Comparison of ENCODE assay signal across 21 mouse cellular contexts in genomic region chr5:72863166-72863565, GRCm38 (mm10). TPM values are rescaled to one million over a fixed set of nuclear protein-coding genes. Genes with fewer than 3 reads are reported as not detected.
DNase-seq lines count a peak whose midpoint lies in the region; ATAC-seq and TF ChIP-seq lines count a peak whose summit lies in the region.
"Had no signal": no experiment of that assay in that cellular context is flagged by ENCODE, and none has a peak within 500 bp of the region (broad histone marks: within the 10 kb centered on the region; RNA-seq: fewer than 3 reads in every experiment).

No protein-coding gene starts in this region.

- H3K27ac ChIP-seq in testis, adult 2 months (ENCODE audit: control insufficient read depth, insufficient read depth, low read depth, low read length) = no peak overlapping the region
- H3K27ac ChIP-seq: embryonic facial prominence, embryonic 13.5 days; gastrocnemius, adult 2 months; hindbrain, embryonic 13.5 days; limb, embryonic 10.5 days; neural tube, embryonic 15.5 days had no signal

- H3K36me3 ChIP-seq in testis, adult 2 months (ENCODE audit: control insufficient read depth, insufficient read depth, low read length) = no peaks in the 10 kb centered on the region
- H3K36me3 ChIP-seq: embryonic facial prominence, embryonic 13.5 days; hindbrain, embryonic 13.5 days; limb, embryonic 10.5 days; neural tube, embryonic 15.5 days had no signal

- peaks cover 11% of the 10 kb centered on the region for H3K4me1 ChIP-seq in testis, adult 2 months (ENCODE audit: control insufficient read depth, insufficient read depth, low read length)

- peak; percentile 28; the same call in 1 of the 2 replicates for ATAC-seq in megakaryocyte, adult 5-6 weeks (ENCODE audit: poor library complexity, severe bottlenecking)

- DNase-seq in testis, postnatal 10 days (ENCODE audit: low spot score) = no peak
- peak; percentile 49 for DNase-seq in thymus, postnatal 0 days (ENCODE audit: low spot score)
- no peak for DNase-seq in right cerebral cortex, adult 18-20 months
- DNase-seq in B cell, adult 2 months = no peak
- DNase-seq in ovary, postnatal 36 days (ENCODE audit: low spot score) = no peak
- DNase-seq: adrenal gland, postnatal 25 days; cerebellum, adult 11-12 months; cerebellum, postnatal 14 days; gastrocnemius, adult 2 months; kidney, adult 9 months; kidney, postnatal 25 days; lung, adult 2 months; lung, postnatal 36 days; midbrain, embryonic 14.5 days; right cerebral cortex, postnatal 25 days had no signal

- peak overlapping the region; percentile 23; the same call in 1 of the 2 replicates for H3K4me3 ChIP-seq in testis, adult 2 months (ENCODE audit: control insufficient read depth, low read depth, low read length)
- H3K4me3 ChIP-seq: embryonic facial prominence, embryonic 13.5 days; gastrocnemius, adult 2 months; hindbrain, embryonic 13.5 days; limb, embryonic 10.5 days; neural tube, embryonic 15.5 days had no signal

- no peaks in the 10 kb centered on the region for H3K27me3 ChIP-seq in testis, adult 2 months (ENCODE audit: control insufficient read depth, insufficient read depth, low read length)

- no peak for TF ChIP-seq CTCF in testis, adult 2 months (IDR thresholded peaks at IDR 0.05; ENCODE audit: control insufficient read depth, insufficient read depth, insufficient replicate concordance, low read depth, low read length)

- no peak for TF ChIP-seq POLR2A in testis, adult 2 months (IDR thresholded peaks at IDR 0.05; ENCODE audit: control insufficient read depth, low read depth, low read length)

RNA-seq across cellular contexts. Expression of gene Tec, which starts 5.1 kb away (rescaled TPM):
- polyA plus RNA-seq in testis, adult 2 months (2012; rRNA removed) = 0.77 and 0.88 TPM in 2 replicates
- 33.4 and 38.9 TPM in 2 replicates for total RNA-seq in megakaryocyte, adult 5-6 weeks (2015)
- 56.6 and 64.5 TPM in 2 replicates for total RNA-seq in megakaryocyte, adult 5-6 weeks (2017)
- polyA plus RNA-seq in thymus, postnatal 0 days (2015; fragmentation: Nextera tagmentation; extraction: Ambion mirVana) = 25.2 and 25.8 TPM in 2 replicates

RNA-seq across cellular contexts. Expression of gene Slain2, which starts 50.9 kb away (rescaled TPM):
- 173 and 180 TPM in 2 replicates for polyA plus RNA-seq in testis, adult 2 months (2012; rRNA removed)
- 61.0 and 75.2 TPM in 2 replicates for total RNA-seq in megakaryocyte, adult 5-6 weeks (2015)
- 70.6 and 73.8 TPM in 2 replicates for total RNA-seq in megakaryocyte, adult 5-6 weeks (2017)
- polyA plus RNA-seq in thymus, postnatal 0 days (2015; fragmentation: Nextera tagmentation; extraction: Ambion mirVana) = 10.8 and 11.8 TPM in 2 replicates

Comparison
In these comparisons a context has a peak if more than half of its experiments do, and no peak if none do; other contexts are left out.
1. RNA of gene Tec, which starts 5.1 kb away (polyA plus RNA-seq): 25.2 to 25.8 TPM in thymus, postnatal 0 days; 0.77 to 0.88 TPM in testis, adult 2 months; every median in the first group is over 10 times any median in the second.
2. RNA of gene Slain2, which starts 50.9 kb away (polyA plus RNA-seq): 173 to 180 TPM in testis, adult 2 months; 10.8 to 11.8 TPM in thymus, postnatal 0 days; every median in the first group is over 10 times any median in the second.